Mouse (Mus musculus): Measurements from ENCODE around the gene Sly. TPM values are rescaled to one million over a fixed set of nuclear protein-coding genes. Genes with fewer than 3 reads are reported as not detected.
"Not testable (repeated sequence)": the region's sequence is repeated elsewhere in the genome, so short reads cannot be mapped to it uniquely, and the experiment has no call there.

The Sly gene
- polyA plus RNA-seq (2014; fragmentation: Nextera tagmentation; extraction: Ambion mirVana), result not detected in 2 replicates

DNA sequence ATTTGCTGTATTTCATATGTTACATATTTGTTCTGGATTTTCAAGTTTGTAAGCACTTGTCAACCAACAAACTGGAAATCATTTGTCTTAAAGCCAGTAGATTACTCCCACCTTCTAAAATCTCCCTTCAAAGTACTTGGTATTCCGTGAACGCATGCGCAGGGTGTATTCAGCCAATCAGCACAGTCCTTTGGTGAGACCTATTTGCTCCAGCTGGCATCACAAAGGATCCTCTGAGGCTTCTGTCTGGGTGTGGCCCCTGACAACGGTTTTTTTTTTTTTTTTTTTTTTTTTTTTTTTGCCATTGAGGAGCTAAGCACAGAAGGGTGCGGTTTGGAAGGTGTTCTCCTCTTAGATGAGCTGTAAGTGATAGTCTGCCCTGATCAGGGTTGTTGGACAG, at the start of gene Sly:
Gene Sly (plus strand): TSS at position 301 of the 400 bp plus-strand sequence.
- H3K36me3 ChIP-seq (ENCODE audit: control insufficient read depth, insufficient read depth, low read length); H3K27ac ChIP-seq (ENCODE audit: low read depth); H3K4me3 ChIP-seq (ENCODE audit: low read depth, low read length); H3K9me3 ChIP-seq (ENCODE audit: control insufficient read depth, low read length); H3K4me1 ChIP-seq (replicated peaks; ENCODE audit: control insufficient read depth, insufficient read depth, low read length); H3K4me2 ChIP-seq (ENCODE audit: low read length); H3K9ac ChIP-seq (ENCODE audit: low read length); ATAC-seq (replicated peaks; ENCODE audit: low FRiP score, low TSS enrichment, low read depth); DNase-seq (ENCODE audit: low spot score); H3K27me3 ChIP-seq (replicated peaks; ENCODE audit: control insufficient read depth, insufficient read depth, low read length): not testable (repeated sequence)
- no CpG with 5 or more reads among the region's 5 CpGs for WGBS
